Mouse (Mus musculus): Measurements from ENCODE around the gene Vill.

Gene Vill

DNA sequence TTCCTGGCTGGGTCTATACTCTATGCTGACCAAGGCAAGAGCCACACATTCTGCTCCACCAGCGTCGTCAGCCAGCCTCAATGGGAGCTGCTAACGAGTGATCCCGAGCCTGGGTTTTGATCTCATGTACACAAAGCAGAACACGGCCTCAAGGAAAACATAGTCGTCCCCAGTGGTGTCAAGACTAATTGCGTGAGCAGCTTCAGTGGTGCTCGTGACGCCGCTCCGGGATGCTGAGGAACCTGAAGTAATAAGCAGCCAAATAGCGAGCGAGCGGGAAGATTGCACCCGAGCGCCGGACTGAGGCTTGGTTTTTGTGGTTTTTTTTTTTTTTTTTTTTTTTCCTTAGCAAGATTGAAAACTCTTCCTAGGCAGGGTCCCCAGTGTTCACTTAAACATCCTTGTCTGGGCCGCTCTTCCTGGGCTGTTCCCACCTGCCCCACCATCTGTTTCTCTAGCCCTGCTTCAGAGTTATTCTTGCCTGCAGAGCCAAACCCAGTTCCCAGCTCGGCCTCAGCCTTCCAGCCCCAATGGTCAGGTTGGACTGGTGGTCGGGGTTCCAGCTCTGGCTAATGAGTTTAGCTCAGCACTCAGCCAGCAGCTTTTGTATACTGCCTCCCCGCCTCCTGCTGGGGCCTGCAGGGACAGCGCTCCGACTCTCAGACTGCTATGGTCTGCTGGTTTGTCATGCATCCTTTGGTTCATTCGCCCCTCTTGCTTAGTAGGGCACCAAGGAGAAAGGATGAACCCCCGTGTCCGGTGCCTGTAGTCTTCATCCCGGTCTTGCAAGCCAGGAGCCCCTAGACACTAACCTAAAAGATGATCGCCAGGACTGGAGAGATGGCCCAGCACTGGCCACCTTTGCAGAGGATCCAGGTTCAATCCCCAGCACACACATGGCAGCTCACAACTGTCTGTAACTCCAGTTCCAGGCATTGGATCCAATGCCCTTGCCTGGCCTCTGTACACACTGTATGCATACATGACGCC lies 17.6 kb upstream of the Vill start:
- DNase-seq, result no peak

DNA sequence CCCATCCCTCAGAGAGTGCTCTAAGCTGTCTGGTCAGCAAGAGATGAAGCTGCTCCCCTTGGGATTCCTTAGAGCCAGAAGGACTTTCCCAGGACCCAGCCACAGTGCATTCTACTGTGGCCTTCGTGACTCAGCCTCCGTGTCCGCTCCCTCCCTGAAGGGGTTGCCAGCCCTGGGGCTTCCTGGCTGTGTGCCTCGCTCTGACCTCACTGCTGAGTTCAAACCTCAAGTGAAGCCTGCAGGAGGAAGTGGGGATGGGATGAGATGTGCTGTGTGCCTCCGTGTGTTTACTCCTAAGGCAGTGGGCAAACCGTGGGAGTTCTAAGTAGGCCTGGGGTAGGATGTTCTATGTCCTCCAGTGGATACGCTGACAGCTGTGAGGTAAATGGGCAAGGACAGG lies 16.7 kb upstream of the Vill start:
- DNase-seq, result peak; percentile 4

GRCm38 (mm10) chr9:119037076-119037730 lies 15.4 kb upstream of the Vill start:
- DNase-seq, result peak; percentile 5

- DNase-seq, result no peak
Observed at GRCm38 (mm10) chr9:119038574-119038973, 14.0 kb upstream of the Vill start.

GRCm38 (mm10) chr9:119040101-119040775 lies 12.3 kb upstream of the Vill start:
- no peak for DNase-seq

DNA sequence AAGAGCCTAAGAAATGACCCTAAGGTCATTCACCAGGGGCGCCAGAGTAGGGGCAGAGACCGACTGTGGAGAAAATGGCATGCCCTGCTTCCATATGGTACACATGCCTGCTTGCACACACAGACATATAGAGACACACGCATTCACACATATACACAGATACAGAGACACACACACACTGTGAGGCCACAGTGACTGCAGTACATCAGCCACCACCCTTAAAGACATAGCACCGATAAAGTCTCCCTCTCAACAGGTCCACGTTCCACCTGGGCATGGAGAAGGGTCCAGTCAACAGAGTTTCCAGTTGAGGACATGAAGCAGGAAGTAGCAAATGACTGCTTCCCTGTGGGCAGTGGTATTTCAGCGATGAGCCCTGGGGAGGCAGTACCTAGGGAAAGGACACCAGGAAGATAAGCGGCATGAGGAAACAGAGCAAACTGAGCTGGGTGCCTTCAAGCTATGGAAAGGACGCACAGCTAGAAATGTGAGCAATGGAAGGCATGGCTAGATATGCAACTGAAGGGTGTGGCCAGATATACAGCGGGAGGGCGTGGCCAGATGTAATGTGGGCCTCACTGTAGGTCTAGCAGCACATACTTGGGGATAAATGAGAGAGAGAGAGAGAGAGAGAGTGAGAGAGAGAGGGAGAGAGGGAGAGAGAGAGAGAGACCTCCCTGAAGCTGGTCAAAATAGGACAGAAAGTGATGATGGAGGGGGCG lies 4.2 kb upstream of the Vill start:
- DNase-seq, result no peak

DNA sequence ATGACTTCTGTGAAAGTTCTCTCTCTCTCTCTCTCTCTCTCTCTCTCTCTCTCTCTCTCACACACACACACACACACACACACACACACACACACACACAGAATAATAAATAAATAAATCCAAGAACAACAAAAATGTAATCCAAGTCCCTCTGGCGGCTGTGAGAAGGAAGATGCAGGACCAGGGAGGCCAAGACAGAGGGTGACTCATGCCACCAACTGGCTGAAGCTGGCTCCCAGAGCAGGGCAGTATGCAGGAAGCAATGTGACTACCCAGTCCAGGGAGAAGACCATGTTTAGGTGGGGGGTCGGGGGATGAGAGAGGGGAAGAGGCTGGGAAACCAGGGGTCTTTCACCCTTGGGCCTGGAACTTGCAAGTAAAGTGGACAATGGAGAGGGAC lies 1.4 kb upstream of the Vill start:
- no peak for DNase-seq

DNA sequence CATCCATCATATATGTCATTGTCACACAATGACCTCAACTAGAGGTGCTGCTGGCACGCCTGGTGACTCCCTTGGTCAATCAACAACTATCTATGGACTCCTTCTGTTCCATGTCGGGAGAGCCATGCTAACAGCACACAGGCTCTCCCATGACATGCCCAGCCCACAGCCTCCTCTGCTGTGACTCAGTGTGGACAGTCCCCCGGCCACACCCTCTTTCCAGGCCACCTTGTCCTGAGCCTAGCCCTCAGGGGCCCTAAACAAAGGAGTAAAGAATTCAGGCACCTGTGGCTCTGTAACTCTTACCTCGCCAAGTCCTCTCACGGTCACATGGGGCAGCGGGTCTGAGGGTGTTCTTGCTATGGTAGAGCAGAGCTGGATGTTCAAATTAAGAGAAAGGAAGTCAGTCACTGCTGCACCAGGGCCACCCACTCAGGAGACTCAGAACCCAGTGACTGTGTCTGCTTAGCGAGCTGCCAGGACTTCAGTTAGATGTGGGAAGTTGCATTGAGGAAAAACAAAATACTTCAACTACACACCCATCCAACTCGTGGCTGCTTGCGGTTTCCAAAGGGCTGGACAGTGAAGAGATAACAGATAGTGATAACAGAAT lies 1.5 kb downstream of the Vill start:
- no peak for DNase-seq

GRCm38 (mm10) chr9:119055336-119055735 lies 2.8 kb downstream of the Vill start:
- no peak for DNase-seq

DNA sequence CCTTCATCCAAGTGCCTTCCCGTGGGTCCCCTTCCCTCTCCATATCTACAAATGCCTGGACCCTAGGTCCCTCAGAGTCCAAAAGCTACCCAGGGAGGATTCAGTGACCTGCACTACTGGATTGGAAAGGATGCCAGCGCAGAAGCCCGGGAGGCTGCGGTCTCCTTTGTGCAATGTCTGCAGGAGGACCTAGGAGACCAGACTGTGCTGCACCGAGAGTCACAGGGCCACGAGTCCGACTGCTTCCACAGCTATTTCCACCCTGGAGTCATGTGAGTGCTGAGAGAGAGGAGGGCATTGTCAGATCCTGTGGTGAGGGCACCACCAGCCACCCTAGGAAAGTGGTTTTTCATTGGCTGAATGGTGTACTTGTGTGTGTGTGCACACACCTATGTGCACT lies 5.7 kb downstream of the Vill start:
- DNase-seq, result no peak

GRCm38 (mm10) chr9:119060701-119061100 lies 8.1 kb downstream of the Vill start:
- DNase-seq, result no peak

- DNase-seq, result no peak
Observed at GRCm38 (mm10) chr9:119063036-119063644, 10.6 kb downstream of the Vill start.

- no peak for DNase-seq
Observed at GRCm38 (mm10) chr9:119064296-119064695, 11.7 kb downstream of the Vill start.

- DNase-seq, result peak; percentile 78
Observed at GRCm38 (mm10) chr9:119067601-119068000, 15.0 kb downstream of the Vill start.

DNA sequence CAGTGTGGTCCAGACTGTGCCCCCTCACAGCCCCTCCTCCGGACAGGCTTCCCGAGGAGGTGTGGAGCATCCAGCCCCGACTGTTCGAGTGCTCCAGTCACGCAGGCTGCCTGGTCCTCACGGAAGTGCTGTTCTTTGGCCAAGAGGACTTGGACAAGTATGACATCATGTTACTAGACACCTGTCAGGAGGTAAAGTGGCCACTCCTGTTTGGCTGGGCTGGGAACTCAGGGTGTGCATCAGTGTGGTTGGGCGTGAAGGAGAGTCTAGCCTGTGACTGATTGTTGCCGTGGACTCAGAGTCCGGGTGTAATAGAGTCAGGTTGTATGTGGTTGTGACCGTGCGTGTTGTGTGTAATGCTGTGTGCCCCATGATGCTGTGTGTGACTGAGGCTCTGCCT lies 15.7 kb downstream of the Vill start:
- DNase-seq, result no peak

GRCm38 (mm10) chr9:119070173-119070825 lies 17.7 kb downstream of the Vill start:
- DNase-seq, result no peak

GRCm38 (mm10) chr9:119071786-119072185 lies 19.2 kb downstream of the Vill start:
- DNase-seq, result no peak

DNA sequence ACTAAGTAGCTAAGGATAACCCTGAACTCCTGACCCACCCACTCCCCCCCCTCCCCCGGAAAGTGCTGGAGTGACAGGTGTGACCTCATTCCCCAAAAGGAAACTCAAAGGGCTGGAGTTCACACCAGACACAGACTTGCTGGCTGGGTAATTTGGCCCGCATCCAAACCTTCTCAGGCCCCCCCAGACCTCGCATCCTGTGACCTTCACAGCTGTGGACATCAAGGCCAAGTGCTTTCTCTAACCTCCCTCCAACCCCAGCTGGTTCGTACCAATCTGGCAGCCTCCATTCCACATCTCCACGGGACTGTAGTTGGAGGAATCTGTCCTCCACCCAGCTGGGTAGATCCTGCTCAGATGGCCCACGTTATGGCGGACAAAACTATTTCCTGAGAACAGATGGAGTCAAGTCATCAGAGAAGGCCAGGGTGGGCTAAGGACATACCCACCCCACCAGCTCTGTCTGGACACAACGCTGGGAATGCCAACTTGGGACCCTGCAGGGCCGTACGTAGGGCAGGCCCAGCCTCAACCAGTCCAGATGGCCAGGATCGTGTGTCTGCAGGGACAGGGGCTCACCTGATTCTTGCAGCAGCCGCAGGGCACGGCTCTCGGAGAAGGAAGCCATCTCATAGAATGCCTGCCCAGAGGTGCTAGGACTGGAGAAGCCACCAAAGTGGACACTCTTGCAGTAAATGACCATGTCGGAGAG lies 20.8 kb downstream of the Vill start:
- DNase-seq, result no peak

GRCm38 (mm10) chr9:119075685-119076084 lies 23.1 kb downstream of the Vill start:
- DNase-seq, result no peak

DNA sequence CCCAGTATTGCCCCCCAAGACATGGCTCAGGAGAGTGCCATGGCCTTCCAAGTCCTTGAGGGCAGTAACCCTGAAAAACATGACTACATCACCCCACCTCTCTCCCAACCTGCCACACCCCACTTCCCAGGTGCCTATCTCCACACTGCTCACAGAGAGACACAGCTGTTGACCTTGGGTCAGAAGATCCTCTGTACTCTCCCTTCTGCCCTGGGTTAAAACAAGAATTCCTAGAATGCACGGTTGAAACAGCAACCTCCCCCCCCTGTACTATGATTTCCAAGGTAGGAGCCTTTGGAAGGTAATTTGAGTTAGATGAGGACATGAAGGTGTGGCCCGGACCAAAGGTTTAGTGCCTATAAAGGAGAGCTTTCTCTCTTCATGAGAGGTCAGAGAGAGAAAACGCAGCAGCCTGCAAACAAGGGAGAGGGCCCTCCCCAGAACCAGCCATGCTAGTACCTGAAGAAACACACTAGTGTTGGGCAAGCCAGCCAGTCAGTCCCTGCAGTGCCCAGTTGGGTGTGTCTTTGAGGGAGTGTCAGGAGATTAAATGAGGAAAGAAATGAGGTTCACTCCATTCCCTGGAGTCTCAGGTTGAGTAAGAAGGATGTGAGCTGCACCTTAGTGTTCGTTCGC lies 27.6 kb downstream of the Vill start:
- no peak for DNase-seq

All from thymus, postnatal 25 days (tissue).